Mouse (Mus musculus) heart, postnatal 4 days (tissue): ENCODE measurements around the gene Dtx2. TPM values are rescaled to one million over a fixed set of nuclear protein-coding genes. Genes with fewer than 3 reads are reported as not detected.

Source experiments
- DNase-seq: peaks from one replicate; pipeline ENCODE4 v3.0.0; 2021
- total RNA-seq, 2 experiments: library from RNA; stranded (reverse); gene quantifications; 2 replicates each; pipeline ENCODE4 v1.2.3; 2021

Gene Dtx2
- total RNA-seq, result 10 to 100 TPM in 1 of 2 experiments, 1 to 10 TPM in 1; 9.7 to 10.7 TPM

- DNase-seq, result peak; percentile 93
Measured at GRCm38 (mm10) chr5:135994725-135995687, at the start of gene Dtx2. Gene Dtx2, plus strand, starts transcription at chr5:135994800.

GRCm38 (mm10) chr5:135945916-135946408 lies 48.6 kb upstream of the Dtx2 start:
- DNase-seq, result peak; percentile 49

- no peak for DNase-seq
Measured at GRCm38 (mm10) chr5:135946621-135947020, 48.0 kb upstream of the Dtx2 start.

GRCm38 (mm10) chr5:135950710-135951412 lies 43.7 kb upstream of the Dtx2 start:
- no peak for DNase-seq

- DNase-seq, result no peak
Measured at GRCm38 (mm10) chr5:135951660-135952059, 42.9 kb upstream of the Dtx2 start.

GRCm38 (mm10) chr5:135952830-135953229 lies 41.8 kb upstream of the Dtx2 start:
- no peak for DNase-seq

- no peak for DNase-seq
Measured at GRCm38 (mm10) chr5:135956300-135957206, 38.0 kb upstream of the Dtx2 start.

- peak; percentile 95 for DNase-seq
Measured at GRCm38 (mm10) chr5:135957207-135957974, 37.2 kb upstream of the Dtx2 start.

- DNase-seq, result no peak
Measured at GRCm38 (mm10) chr5:135958367-135958766, 36.2 kb upstream of the Dtx2 start.

- DNase-seq, result no peak
Measured at GRCm38 (mm10) chr5:135959911-135960310, 34.7 kb upstream of the Dtx2 start.

- DNase-seq, result no peak
Measured at GRCm38 (mm10) chr5:135960909-135961635, 33.5 kb upstream of the Dtx2 start.

- DNase-seq, result no peak
Measured at GRCm38 (mm10) chr5:135962125-135962491, 32.5 kb upstream of the Dtx2 start.

- DNase-seq, result peak; percentile 98
Measured at GRCm38 (mm10) chr5:135962492-135963279, 31.9 kb upstream of the Dtx2 start.

- no peak for DNase-seq
Measured at GRCm38 (mm10) chr5:135963280-135963627, 31.3 kb upstream of the Dtx2 start.

GRCm38 (mm10) chr5:135965501-135965930 lies 29.1 kb upstream of the Dtx2 start:
- peak; percentile 48 for DNase-seq

GRCm38 (mm10) chr5:135966866-135967265 lies 27.7 kb upstream of the Dtx2 start:
- no peak for DNase-seq

GRCm38 (mm10) chr5:135968781-135969180 lies 25.8 kb upstream of the Dtx2 start:
- DNase-seq, result peak; percentile 64

- no peak for DNase-seq
Measured at GRCm38 (mm10) chr5:135970247-135970646, 24.4 kb upstream of the Dtx2 start.

GRCm38 (mm10) chr5:135971876-135972275 lies 22.7 kb upstream of the Dtx2 start:
- DNase-seq, result no peak

- no peak for DNase-seq
Measured at GRCm38 (mm10) chr5:135974365-135974764, 20.2 kb upstream of the Dtx2 start, which contains the start of gene Ssc4d. Gene Ssc4d, minus strand, starts transcription at chr5:135974531.
